Mouse (Mus musculus): ENCODE data around the gene Trak1.
"Not testable (repeated sequence)": the region's sequence is repeated elsewhere in the genome, so short reads cannot be mapped to it uniquely, and the experiment has no call there.

The Trak1 gene

DNA sequence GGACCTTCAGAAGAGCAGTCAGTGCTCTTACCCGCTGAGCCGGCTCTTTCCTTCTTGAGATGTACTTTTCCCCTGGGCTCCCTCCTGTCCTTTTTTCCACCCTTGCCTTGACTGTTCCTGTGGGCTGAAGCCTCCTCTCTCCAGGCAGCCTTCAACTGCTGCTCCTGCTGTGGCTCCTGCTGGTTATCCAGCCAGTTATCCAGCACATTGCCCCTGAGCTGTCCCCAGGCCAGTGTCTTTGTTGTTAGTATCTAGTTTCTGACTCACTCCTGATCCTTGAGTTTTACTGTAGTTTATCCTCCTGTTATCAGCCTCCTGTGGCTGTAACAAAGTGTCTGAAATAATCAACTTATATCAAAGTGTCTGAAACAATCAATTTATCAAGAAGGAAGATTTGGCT lies 23.8 kb downstream of the Trak1 start:
- DNase-seq = no peak

- DNase-seq = no peak
Observed at GRCm38 (mm10) chr9:121322034-121322433, 24.7 kb downstream of the Trak1 start.

DNA sequence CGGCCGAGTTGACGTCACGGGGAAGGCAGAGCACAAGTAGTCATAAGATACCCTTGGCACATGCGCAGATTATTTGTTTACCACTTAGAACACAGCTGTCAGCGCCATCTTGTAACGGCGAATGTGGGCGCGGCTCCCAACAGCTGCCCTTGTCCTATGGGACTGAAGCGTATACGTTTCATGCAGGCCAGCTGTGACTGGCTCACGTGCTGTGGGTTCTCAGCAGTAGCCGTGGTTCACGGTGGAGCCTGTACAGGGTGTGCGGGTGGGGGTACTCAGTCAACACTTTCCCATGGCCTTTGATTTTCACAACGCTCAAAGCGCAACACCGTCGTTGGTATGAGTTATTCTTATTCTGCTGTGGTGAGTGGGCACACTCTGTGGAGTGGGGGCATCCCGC lies 31.0 kb downstream of the Trak1 start:
- not testable (repeated sequence) for DNase-seq

DNA sequence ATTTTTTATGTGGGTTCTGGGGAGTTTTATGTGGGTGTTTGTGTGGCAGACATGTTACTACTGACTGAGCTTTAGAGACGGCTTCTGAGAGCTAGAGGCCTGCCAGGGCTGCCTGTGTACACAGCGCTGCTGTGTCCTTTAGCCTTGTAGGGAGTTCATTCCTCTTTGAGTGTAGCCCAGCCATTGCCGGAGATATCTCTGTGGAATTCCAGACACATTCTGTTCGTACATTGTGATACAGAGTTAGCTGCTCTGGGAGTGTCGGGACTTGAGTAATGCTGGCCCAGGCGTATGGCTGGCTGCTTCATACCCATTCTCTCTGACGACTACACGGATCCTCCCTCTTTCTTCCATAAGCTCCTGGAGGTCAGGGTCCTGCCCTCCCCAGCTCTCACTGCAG lies 31.9 kb downstream of the Trak1 start:
- no peak for DNase-seq

GRCm38 (mm10) chr9:121330065-121330464 lies 32.8 kb downstream of the Trak1 start:
- no peak for DNase-seq

- DNase-seq = no peak
Observed at GRCm38 (mm10) chr9:121331438-121331837, 34.1 kb downstream of the Trak1 start.

DNA sequence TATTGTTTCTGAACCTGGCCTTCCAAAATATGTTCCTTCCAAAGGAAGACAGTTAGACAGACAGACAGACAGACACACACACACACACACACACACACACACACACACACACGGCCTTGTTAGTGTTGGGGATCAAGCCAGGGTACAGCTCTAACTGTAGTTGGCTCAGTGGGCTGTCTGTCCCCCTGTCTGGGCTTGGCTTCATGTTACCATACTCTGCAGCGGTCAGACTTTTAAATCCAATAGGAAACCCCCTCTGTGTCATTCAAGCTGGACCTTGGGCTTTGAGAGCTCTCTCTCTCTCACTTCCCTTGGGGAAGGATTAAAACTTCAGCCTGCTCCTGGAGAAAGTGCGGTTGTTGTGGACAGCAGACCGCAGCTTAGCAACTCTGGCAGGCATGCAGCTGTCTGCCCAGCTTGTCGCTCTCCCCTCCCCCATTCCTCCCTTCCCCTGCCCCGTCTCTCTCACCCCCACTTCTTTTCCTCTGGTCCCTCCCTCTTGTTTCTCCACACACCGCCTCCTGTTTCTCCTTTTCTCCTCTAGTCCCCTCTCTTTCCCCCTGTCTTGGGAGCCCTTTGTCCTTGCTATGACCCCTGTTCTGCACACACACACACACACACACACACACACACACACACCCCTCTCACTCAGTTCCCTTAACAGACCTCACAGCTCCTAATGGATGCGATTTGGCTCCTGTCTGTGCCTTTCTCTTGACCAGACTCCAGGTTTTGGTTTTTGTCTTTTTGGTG lies 34.8 kb downstream of the Trak1 start:
- DNase-seq = peak; percentile 83

- DNase-seq = no peak
Observed at GRCm38 (mm10) chr9:121333559-121333958, 36.3 kb downstream of the Trak1 start.

GRCm38 (mm10) chr9:121334311-121334851 lies 37.1 kb downstream of the Trak1 start:
- no peak for DNase-seq

DNA sequence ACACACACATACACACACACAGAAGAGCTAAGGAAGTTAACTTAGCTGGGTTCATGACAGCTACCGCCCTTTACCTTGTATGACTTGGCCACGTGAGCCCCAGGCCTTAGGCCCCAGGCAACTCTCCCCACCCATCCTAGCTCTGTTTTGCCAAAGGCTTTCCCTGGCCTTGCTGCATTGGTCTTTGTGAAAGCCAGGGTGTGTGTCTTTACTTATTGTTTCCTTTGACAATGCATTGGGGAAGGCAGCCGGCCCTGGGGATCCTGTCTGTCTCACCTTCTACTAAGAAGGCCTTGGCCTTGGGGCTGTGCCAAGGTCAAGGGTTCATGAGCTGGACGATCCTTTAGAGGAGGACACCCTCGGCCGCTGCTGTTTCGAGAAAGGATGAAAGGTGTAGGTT lies 38.3 kb downstream of the Trak1 start:
- DNase-seq = peak; percentile 70

GRCm38 (mm10) chr9:121336324-121336946 lies 39.1 kb downstream of the Trak1 start:
- DNase-seq = no peak

GRCm38 (mm10) chr9:121337216-121337937 lies 40.1 kb downstream of the Trak1 start:
- peak; percentile 49 for DNase-seq

DNA sequence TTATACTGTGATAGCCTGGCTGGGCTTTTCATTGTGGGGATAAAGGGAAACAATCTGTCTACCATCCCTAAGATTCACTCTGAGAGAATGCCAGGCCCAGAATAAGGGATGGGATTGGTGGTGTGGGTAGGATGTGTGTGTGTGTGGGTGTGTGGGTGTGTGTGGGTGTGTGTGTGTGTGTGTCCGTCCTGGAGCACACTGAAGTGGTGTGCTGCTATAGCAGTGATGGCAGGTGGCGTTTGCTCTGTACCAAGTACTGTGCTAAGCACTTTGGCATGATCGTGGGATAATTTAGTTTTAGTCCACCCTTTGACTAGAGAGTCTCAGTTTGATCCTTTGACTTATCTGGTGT lies 40.6 kb downstream of the Trak1 start:
- no peak for DNase-seq

DNA sequence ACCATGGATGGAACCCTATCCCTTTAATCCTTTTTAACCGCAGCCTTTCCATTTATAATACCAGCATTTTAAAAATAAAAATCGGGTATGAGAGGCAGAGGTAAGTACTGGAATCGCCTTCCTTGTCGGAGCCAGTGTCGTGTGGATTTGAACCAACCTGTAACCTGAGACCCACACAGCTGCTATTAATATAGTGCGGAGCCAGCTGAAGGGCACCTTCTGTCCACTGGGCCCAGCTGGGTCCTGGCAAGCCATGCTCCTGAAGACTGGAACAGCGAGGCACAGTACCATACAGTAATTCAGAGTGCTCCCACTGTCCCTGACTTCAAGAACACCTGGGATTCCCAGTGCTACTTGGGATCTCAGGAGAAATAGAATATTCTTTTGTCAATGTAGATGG lies 44.5 kb downstream of the Trak1 start:
- no peak for DNase-seq

DNA sequence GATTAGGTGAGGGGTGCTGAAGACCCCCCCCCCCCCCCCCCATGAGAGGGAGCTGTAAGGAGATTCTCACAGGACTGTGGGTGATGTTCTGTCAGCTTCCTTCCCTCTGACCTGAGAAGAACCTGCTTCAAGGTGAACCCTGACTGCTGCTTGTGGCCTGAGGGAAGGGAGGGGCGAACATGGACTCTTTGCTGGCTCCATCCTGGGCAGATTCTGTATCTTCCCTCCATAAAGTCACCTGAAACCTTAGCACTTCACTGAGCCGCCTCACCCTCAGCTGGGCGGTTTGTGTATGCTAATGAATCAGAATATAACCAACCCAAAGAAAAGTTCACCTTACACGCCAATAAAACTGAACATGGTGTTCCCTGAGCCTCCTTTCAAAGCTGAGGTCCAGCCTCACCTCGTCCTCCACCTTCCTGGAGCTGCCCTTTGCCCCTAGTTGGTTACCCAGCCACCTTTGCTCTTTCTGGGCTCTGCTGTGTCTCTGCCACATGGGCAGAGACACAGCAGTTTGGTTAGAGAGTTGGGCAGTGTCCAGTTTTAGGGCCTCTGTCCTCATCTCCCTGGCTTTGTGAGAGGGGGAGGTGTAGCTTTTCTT lies 45.3 kb downstream of the Trak1 start:
- no peak for DNase-seq

- no peak for DNase-seq
Observed at GRCm38 (mm10) chr9:121343122-121343876, 46.0 kb downstream of the Trak1 start.

GRCm38 (mm10) chr9:121344344-121344743 lies 47.0 kb downstream of the Trak1 start:
- DNase-seq = no peak

DNA sequence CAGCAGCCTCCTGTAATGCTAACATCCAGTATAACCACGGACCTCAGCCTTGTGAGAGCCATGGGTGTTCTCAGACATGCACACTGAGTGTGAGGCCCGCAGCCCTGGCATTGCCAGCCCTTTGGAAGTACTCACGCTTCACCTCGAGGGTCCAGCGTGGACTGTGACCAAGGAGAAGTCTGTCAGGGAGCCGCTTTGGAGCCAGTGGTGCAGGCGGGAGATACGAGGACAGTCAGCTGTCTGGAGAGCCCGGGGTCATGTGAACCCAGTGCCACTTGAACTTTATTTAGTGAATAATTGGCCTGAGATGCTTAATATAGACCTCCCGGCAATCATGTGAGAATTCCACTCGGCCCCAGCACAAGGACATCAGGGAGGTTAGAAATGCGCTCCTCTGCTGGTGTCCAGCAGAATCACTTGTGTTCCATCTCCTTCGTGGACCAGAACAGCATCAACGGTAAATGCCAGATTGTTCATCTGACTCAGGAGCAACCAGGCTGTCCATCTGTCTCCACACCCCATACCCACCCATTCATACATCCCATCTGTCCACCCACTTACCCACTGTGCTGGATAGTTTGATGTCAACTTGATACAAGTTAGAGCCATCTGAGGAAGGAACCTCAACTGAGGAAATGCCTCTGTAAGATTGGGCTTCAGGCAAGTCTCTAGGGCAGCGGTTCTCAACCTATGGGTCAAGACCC lies 48.3 kb downstream of the Trak1 start:
- DNase-seq = peak; percentile 61

DNA sequence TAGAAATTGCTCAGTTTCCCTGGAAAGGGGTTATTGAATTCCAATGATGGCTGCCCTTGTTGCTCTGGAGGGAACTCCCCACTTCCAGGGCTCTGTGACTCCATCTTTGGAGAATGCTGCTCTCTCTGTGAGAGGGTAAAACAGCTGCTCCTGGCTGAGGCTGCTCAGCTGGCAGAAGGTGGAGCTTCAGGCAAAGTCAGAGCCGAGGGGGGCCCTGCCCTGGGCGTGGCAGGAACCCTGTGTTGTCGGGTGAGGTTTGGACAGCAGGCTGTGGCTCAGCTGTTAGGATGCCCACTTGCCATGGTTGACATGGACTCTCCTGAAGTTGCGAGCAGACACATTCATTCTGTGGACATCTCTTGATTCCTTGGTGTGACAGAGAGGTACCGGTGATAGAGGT lies 49.3 kb downstream of the Trak1 start:
- no peak for DNase-seq

DNA sequence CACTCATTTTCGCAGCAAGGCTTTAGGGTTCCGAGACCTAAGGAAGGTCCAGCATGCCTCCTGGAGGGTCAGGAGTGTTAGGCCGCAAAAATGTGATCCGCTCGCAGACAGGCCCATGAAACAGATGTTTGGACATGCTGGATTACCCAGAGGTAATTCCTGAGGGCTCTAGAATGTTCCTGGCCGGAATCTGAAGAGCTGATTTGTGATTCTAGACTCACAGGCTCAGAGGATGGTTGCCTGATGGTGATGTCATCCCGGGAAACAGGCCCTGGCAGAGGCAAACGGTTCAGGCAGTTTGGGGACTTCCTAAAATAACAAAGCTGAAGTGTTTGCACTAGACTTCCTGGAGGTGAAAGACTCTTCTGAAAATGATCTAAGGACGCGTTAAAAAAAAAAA lies 50.7 kb downstream of the Trak1 start:
- peak; percentile 68 for DNase-seq

GRCm38 (mm10) chr9:121348476-121348875 lies 51.2 kb downstream of the Trak1 start:
- DNase-seq = peak; percentile 60

DNA sequence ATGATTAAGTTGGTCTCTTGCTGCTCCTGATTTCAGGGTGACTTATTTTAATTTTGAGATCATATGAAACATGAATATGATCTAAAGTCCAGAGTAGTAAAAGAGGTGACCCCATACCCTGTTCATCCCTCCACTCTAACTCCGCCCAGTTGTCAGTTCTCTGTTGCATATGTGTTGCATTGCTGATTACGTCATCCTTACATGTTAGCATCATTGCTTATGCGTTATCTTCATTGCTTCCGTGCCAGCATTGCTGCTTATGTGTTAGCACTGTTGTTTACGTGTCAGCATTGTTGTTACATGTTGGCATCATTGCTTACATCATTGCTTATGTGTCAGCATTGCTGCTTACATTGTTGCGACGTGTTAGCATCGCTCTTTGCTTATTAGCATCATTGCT lies 51.8 kb downstream of the Trak1 start:
- DNase-seq = no peak
